Mouse (Mus musculus) bone marrow macrophage, adult 2 months (primary cell): Measurements from ENCODE around the gene Prkca.

Experiments
- CTCF ChIP-seq: IDR thresholded peaks from 2 replicates; pipeline ENCODE4 v1.5.1; 2012; ENCODE audit warnings: low read depth, mild to moderate bottlenecking, low read length, moderate library complexity
- POLR2A ChIP-seq: IDR thresholded peaks from 2 replicates; pipeline ENCODE4 v1.6.1; 2012; ENCODE audit warnings: mild to moderate bottlenecking, low read depth, low read length, borderline replicate concordance

DNA sequence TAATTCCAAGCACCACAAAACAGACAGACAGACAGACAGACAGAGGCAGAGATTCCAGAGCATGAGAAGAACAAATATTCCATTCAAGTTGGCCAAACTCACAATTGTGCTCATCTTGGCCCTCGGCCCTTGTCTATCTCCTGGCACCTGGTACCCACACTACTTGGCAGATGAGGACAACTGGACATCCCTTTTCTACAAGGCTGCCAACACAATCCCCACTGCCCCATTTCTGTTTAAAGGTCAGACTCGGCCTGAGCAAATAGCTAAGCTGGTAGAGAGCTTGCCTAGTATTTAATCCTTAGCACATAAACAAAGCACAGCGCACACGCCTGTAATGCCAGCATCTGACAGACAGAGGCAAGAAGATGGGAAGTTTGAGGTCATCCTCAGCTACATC, 8.2 kb downstream of the Prkca start:
- TF ChIP-seq POLR2A = no peak
- no peak for TF ChIP-seq CTCF
